Mouse (Mus musculus) right cerebral cortex, adult 2 months (tissue): ENCODE measurements around the gene Papln.

ENCODE experiments used
- DNase-seq, 2 experiments: peaks; one replicate each; pipeline ENCODE4 v3.0.0; 2021 to 2022; ENCODE audit warnings: low spot score in 2 of 2

The Papln gene

GRCm38 (mm10) chr12:83767833-83768232, 4.4 kb downstream of the Papln start:
- no peak for DNase-seq

DNA sequence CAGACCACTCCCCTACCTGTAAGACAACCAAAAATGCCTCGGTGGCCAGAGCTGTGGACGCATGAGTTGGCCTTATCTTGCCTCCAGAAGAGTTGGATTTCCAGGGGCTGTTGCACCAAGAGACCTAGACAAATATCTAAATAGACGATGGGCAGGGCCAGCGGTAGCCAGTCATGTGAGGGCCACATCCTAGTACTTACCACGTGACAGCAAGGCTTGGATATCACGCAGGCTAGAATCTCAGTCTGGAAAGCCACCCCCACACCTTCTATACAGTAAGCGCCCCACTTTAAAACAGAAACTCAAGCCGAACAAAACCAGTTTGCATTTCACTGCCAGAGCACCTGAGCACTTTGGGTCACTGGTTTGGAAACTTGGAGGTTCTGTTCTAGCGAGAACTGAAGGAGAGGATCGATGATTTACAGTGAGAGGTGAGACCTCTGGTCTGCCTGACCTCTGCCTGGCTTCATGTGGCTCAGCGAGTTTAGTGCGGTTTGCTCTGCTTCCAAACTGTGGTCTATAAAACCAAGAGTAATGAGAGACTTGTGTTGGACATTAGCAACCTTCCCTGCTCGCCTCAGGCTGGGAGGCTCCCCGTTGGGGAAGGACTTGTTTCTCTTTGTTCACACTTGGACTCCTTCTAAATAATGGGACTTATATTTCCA, 4.9 kb downstream of the Papln start:
- DNase-seq = no peak

DNA sequence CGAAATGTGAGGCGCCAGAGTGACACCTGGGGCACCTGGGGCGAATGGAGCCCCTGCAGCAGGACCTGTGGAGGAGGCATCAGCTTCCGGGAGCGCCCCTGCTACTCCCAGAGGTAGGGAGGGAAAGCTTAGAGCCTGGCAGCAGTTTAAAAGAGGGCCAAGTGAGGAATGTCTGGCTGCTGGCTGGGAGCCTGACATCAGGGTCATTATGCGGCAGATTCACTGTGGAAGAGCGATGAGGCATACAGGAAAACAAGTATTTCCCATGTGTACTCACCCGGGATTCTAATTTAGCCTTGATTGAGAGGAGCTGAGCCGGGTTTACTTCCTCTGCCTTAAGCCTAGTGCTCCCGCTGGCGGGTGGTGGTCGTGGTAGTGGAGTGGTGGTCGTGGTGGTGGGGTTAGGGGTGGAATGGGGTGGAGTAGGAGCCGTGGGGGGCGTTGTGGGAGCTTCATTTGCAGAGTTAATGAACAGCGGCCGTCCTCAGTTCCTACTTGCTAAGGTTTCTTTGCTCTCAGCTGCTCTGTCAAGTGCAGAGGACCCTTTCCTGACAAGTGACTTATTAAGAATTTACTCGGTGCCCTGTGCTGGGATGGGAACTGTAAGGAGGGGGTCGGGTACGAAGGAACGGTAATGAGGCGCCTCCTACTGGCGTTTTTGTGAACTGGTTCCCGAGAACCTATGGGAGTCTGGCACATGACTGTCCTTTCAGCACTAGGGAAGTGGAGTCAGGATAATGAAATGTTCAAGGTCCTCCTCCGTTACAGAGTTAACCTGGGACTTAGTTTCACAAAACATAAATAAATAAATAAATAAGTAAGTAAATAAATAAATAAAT, 7.2 kb downstream of the Papln start:
- DNase-seq = no peak

DNA sequence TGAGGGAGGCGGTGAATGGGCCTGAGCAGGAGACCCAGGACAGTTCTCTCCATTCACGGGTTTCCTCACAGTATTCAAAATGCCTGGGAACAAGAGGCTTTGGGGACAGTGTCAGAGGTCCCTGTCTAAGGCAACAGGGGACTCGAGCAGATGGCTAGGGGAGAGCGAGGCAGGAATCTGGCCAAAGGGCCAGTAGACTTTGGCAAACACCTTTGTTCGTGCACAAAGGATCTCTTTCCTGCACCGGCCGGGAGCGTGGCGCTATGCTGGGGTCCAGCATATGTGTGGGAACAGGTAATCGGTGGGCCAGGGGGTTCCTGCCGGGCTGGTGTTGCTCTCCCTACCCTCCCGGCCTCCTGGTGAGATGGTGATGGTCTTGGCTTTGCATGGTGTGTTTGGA, 12.2 kb downstream of the Papln start:
- DNase-seq = no peak

DNA sequence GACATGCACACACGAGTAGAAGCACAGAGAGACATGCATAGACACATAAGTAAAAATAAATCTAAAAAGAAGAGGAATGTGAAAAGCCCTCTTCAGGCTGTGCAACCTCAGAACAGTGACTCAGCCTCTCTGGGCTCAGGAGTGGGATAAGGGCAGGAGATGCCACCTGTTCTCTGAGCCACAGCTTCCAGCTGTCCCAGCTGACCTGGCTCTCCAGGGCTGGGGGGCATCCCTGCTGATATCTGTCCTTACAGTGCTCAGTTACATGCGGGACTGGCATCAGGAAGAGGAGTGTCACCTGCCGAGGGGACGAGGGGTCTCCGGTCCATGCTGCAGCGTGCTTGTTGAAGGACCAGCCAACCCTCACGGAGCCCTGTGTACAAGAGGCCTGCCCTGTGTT, 13.3 kb downstream of the Papln start:
- no peak for DNase-seq

GRCm38 (mm10) chr12:83780181-83780580, 16.7 kb downstream of the Papln start:
- DNase-seq = no peak

DNA sequence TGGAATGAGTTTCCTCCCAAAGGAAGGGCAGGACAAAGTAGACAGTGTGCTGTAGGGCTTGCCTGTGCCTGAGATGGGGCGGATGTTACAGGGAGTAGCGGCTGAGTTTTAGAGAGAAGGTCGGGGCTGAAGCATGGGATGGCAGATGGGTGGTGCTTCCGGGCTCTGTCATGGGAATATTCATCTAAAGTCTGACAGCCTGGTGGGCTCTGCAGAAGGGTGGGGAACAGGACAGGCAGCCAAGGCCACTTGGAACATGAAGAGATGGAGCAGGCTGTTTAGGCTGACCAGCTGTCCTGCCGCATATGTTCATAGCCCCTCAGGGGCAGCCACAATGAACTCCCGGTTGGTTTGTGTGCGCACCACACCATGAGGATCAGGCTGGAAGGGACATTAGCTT, 17.8 kb downstream of the Papln start:
- no peak for DNase-seq

GRCm38 (mm10) chr12:83781640-83782278, 18.3 kb downstream of the Papln start:
- DNase-seq = no peak

- no peak for DNase-seq
Observed at GRCm38 (mm10) chr12:83782669-83783068, 19.2 kb downstream of the Papln start.

- DNase-seq = no peak
Observed at GRCm38 (mm10) chr12:83785305-83785704, 21.9 kb downstream of the Papln start.

GRCm38 (mm10) chr12:83789051-83789780, 25.8 kb downstream of the Papln start:
- DNase-seq = no peak

DNA sequence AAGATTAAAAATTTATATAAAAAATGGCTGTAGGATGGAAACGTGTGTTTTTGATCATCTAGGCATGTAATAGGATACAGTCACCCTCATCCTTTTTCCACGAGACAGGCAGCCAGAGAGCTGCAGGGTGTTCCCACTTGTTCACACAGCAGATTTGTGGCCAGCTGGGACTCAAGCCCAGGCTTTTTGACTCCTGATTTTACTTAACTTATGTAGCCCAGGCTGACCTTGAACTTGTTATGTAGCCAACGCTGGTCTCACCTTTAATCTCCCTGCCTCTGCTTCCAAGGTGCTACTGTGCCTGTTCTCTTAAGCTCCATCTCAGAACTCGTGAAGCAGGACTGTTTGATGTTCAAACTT, 26.3 kb downstream of the Papln start:
- no peak for DNase-seq

DNA sequence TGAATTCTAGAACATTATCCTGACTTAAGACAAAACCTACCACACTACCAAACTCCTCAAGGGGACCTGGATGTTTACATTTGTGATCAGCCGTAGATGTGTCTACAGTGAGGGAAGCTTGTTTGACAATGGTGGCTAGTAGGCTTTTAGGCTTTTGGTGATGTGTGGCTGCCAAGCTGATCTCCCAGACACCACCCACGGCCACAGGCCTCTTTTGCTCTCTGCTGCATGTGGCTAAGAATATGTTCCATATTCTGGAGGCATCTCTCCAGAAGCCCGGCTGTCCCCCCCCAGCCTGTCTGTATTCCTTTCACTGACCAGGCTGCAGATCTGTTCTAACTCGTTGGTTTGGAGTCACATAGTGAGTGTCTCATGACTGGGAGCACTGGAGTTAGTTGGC, 27.3 kb downstream of the Papln start:
- no peak for DNase-seq

GRCm38 (mm10) chr12:83791737-83792136, 28.3 kb downstream of the Papln start:
- no peak for DNase-seq

- no peak for DNase-seq
Observed at GRCm38 (mm10) chr12:83792706-83793410, 29.4 kb downstream of the Papln start.

DNA sequence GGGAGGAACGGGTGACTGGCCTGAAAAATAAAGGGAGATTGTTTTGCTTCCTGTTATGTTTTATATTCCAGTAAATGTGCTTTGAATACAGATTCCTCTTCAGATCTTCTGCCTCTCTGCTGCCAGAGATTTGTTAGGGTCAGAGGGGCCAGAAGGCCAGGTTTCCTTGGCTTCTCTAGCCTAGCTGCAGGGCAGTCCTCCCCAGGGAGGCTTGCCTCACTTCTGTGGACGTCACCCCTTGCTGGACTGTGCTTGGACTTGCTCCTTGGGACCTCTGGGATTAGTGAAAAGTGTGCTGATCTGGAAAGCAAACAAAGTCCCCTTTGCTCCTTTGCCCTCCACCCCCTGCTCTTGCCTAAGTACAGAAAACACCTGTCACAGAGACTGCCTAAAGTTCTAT, 31.6 kb downstream of the Papln start:
- no peak for DNase-seq

DNA sequence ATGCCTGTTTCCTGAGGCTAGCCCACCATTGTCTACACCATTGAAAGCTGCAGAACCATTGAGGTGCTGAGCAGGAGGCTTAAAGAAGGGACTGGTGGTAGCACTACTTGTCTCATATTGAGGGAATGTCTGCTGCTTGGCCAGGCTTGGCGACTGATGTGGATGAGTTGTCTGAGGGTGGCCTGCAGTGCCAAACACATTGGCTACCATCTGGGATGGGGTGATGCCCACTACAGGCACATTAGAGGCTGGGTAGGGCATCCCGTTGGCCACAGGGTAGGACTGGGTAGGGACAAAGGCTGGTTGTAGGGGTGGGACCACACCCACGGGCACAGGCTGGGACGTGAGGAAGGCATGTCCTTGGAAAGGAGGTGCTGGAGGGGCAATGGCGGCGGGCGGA, 32.2 kb downstream of the Papln start:
- DNase-seq = no peak

DNA sequence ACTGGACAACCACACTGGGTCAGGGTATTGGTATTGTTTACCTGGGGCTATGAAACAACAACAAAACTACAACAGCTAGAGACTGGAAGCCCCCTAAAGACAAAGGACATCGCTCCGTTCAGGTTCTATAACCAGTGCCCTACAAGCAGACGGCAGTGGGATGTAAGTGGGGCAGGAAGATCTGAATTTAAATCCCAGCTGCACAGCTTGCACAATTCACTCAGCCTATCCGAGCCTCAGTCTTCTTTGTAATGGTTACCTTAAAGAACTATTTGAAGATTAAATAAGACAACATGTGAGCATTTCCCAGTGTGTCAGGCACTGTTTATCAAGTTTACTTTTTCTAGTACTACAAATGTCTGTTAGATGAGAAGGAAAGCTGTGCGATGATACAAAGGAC, 34.9 kb downstream of the Papln start:
- no peak for DNase-seq

GRCm38 (mm10) chr12:83800943-83801342, 37.5 kb downstream of the Papln start:
- DNase-seq = peak; percentile 56 to 67

- DNase-seq = no peak
Observed at GRCm38 (mm10) chr12:83803641-83804040, 40.2 kb downstream of the Papln start.

DNA sequence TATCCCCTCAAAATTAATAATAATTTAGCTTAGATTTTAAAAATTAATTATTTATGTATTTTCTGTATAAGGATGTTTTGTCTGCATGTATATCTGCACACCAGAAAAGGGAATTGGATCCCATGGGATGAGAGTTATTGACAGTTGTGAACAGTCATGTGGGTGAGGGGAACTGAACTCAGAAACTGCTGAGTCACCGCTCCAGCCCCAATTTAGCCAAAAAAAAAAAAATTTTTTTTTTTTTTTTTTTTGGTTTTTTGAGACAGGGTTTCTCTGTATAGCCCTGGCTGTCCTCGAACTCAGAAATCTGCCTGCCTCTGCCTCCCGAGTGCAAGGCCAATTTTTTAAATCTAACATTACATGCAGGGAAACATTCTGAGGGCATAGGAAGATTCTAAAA, 48.5 kb downstream of the Papln start:
- DNase-seq = no peak

DNA sequence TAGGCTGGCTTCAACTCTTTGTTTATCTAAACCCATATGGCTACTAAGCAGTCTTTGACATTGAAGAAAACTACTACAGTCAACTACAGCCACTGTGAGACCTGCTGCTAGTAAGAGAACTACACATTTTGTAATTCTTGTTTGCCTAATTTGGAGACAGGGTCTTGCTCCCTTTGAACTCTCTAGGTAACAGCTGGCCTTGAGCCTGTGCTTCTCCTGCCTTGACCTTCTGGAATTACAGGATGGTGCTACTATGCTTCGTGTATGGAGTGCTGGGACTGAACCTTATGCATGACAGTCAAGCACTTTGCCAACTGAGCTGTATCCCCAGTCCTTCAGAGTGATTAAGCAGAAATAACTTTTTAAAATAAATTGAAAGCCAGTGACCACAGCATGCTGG, 53.2 kb downstream of the Papln start:
- DNase-seq = no peak
